Mouse (Mus musculus): ENCODE results near the gene Xxylt1. TPM values are rescaled to one million over a fixed set of nuclear protein-coding genes. Genes with fewer than 3 reads are reported as not detected.

Xxylt1 gene
- polyA plus RNA-seq, 1 experiment from 2014 or later = 14.3 TPM

DNA sequence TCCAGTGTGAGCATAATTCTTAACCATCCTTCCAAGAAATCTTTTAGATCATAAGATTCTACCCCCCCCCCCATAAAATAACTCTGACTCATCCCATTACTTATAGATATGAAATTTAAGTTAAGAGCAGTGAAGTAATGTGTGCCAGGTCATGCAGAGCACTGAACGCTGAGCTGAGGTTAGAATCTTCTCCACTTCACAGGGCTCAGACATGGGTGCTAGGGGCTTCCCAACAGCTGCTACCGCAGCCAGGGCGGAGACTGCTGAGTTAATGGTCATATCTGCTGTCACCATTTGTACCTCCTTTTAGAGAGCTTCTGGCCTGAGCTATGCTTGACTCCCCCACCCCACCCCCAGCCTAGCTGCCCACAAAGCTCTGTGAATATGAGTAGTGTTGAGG, 143.6 kb downstream of the Xxylt1 start:
- no peaks in the 10 kb centered on the region; the same call in 1 of the 2 replicates for H3K4me1 ChIP-seq (replicated peaks; ENCODE audit: control insufficient read depth, insufficient read depth, low read length)
- no peak overlapping the region for H3K4me2 ChIP-seq (replicated peaks; ENCODE audit: low read depth)
- no peak overlapping the region for H3K9ac ChIP-seq (ENCODE audit: low read depth, low read length)
- no peaks in the 10 kb centered on the region for H3K9me3 ChIP-seq (ENCODE audit: control insufficient read depth)
- H3K27ac ChIP-seq (ENCODE audit: low read depth, low read length) = no peak overlapping the region
- no peak overlapping the region for H3K4me3 ChIP-seq (ENCODE audit: low read depth, low read length)
- no peaks in the 10 kb centered on the region for H3K36me3 ChIP-seq (ENCODE audit: control insufficient read depth, insufficient read depth)
- no peaks in the 10 kb centered on the region for H3K27me3 ChIP-seq (replicated peaks; ENCODE audit: control insufficient read depth, insufficient read depth, low read length)
- TF ChIP-seq CTCF (IDR thresholded peaks at IDR 0.05; ENCODE audit: low read depth) = no peak
- 89% methylated on average over 3 of the region's 3 CpGs for WGBS
- ATAC-seq = no peak

- TF ChIP-seq CTCF (IDR thresholded peaks at IDR 0.05; ENCODE audit: low read depth) = no peak
- Histone ChIP-seq H3K4me1 (replicated peaks; ENCODE audit: control insufficient read depth, insufficient read depth, low read length) (no peaks in the 10 kb centered on the region; the same call in 1 of the 2 replicates), H3K27ac (ENCODE audit: low read depth, low read length) (no peak overlapping the region), H3K36me3 (ENCODE audit: control insufficient read depth, insufficient read depth) (no peaks in the 10 kb centered on the region), H3K4me3 (ENCODE audit: low read depth, low read length) (no peak overlapping the region), H3K27me3 (replicated peaks; ENCODE audit: control insufficient read depth, insufficient read depth, low read length) (no peaks in the 10 kb centered on the region), H3K9ac (ENCODE audit: low read depth, low read length) (no peak overlapping the region), H3K4me2 (replicated peaks; ENCODE audit: low read depth) (no peak overlapping the region), H3K9me3 (ENCODE audit: control insufficient read depth) (no peaks in the 10 kb centered on the region)
- ATAC-seq = no peak
- 51% methylated on average over 6 of the region's 6 CpGs for WGBS
Measured at GRCm38 (mm10) chr16:30936471-30936870, 144.8 kb downstream of the Xxylt1 start.

GRCm38 (mm10) chr16:30936012-30936461, 145.2 kb downstream of the Xxylt1 start:
- Histone ChIP-seq H3K27ac (ENCODE audit: low read depth, low read length) (no peak overlapping the region), H3K36me3 (ENCODE audit: control insufficient read depth, insufficient read depth) (no peaks in the 10 kb centered on the region), H3K4me1 (replicated peaks; ENCODE audit: control insufficient read depth, insufficient read depth, low read length) (no peaks in the 10 kb centered on the region; the same call in 1 of the 2 replicates), H3K9me3 (ENCODE audit: control insufficient read depth) (no peaks in the 10 kb centered on the region), H3K27me3 (replicated peaks; ENCODE audit: control insufficient read depth, insufficient read depth, low read length) (no peaks in the 10 kb centered on the region), H3K4me2 (replicated peaks; ENCODE audit: low read depth) (no peak overlapping the region), H3K4me3 (ENCODE audit: low read depth, low read length) (no peak overlapping the region), H3K9ac (ENCODE audit: low read depth, low read length) (no peak overlapping the region)
- WGBS = 86% methylated on average over 7 of the region's 7 CpGs
- ATAC-seq = no peak
- no peak for TF ChIP-seq CTCF (IDR thresholded peaks at IDR 0.05; ENCODE audit: low read depth)

GRCm38 (mm10) chr16:30934967-30935690, 146.1 kb downstream of the Xxylt1 start:
- no peak for ATAC-seq
- Histone ChIP-seq H3K27ac (ENCODE audit: low read depth, low read length) (no peak overlapping the region), H3K36me3 (ENCODE audit: control insufficient read depth, insufficient read depth) (no peaks in the 10 kb centered on the region), H3K4me2 (replicated peaks; ENCODE audit: low read depth) (peak overlapping the region; percentile 27; the same call in 1 of the 2 replicates), H3K27me3 (replicated peaks; ENCODE audit: control insufficient read depth, insufficient read depth, low read length) (no peaks in the 10 kb centered on the region), H3K4me3 (ENCODE audit: low read depth, low read length) (no peak overlapping the region), H3K9me3 (ENCODE audit: control insufficient read depth) (no peaks in the 10 kb centered on the region), H3K4me1 (replicated peaks; ENCODE audit: control insufficient read depth, insufficient read depth, low read length) (no peaks in the 10 kb centered on the region; the same call in 1 of the 2 replicates), H3K9ac (ENCODE audit: low read depth, low read length) (no peak overlapping the region)
- no peak for TF ChIP-seq CTCF (IDR thresholded peaks at IDR 0.05; ENCODE audit: low read depth)
- 31% methylated on average over 15 of the region's 15 CpGs for WGBS

DNA sequence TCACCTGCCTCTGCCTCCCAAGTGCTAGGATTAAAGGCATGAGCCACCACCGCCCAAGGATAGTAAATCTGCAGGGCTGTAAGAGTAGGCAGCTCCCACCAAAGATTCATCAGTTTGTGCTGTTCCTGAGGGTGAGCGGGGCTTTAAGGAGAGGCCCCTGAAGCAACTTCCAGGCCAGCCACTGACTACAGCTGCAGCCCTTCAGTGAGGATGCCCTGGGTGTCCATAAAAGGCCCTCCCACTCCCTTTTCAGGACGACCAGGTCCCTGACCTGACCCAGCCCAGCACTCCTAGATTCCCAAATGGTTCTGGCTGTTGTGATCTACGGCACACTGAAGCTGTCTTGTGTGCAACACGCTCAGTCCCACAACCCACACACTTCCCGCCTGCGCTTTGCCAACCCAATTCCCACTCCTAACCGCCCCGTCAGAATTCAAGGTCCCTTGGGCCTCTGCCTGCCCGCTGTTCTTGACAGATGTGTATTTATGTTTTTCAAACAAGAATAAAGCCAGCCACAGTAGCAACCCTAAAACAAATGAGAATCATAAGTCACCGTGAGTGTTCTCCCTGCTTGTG, 146.9 kb downstream of the Xxylt1 start:
- 74% methylated on average over 11 of the region's 11 CpGs for WGBS
- H3K27ac ChIP-seq (ENCODE audit: low read depth, low read length) = no peak overlapping the region
- H3K27me3 ChIP-seq (replicated peaks; ENCODE audit: control insufficient read depth, insufficient read depth, low read length) = no peaks in the 10 kb centered on the region
- H3K4me3 ChIP-seq (ENCODE audit: low read depth, low read length) = no peak overlapping the region
- H3K4me2 ChIP-seq (replicated peaks; ENCODE audit: low read depth) = no peak overlapping the region
- H3K4me1 ChIP-seq (replicated peaks; ENCODE audit: control insufficient read depth, insufficient read depth, low read length) = no peaks in the 10 kb centered on the region; the same call in 1 of the 2 replicates
- ATAC-seq = no peak
- H3K36me3 ChIP-seq (ENCODE audit: control insufficient read depth, insufficient read depth) = no peaks in the 10 kb centered on the region
- no peaks in the 10 kb centered on the region for H3K9me3 ChIP-seq (ENCODE audit: control insufficient read depth)
- no peak overlapping the region for H3K9ac ChIP-seq (ENCODE audit: low read depth, low read length)
- TF ChIP-seq CTCF (IDR thresholded peaks at IDR 0.05; ENCODE audit: low read depth) = no peak

- Histone ChIP-seq H3K4me3 (ENCODE audit: low read depth, low read length) (no peak overlapping the region), H3K4me1 (replicated peaks; ENCODE audit: control insufficient read depth, insufficient read depth, low read length) (no peaks in the 10 kb centered on the region; the same call in 1 of the 2 replicates), H3K9ac (ENCODE audit: low read depth, low read length) (no peak overlapping the region), H3K36me3 (ENCODE audit: control insufficient read depth, insufficient read depth) (no peaks in the 10 kb centered on the region), H3K27me3 (replicated peaks; ENCODE audit: control insufficient read depth, insufficient read depth, low read length) (no peaks in the 10 kb centered on the region), H3K9me3 (ENCODE audit: control insufficient read depth) (no peaks in the 10 kb centered on the region), H3K4me2 (replicated peaks; ENCODE audit: low read depth) (no peak overlapping the region), H3K27ac (ENCODE audit: low read depth, low read length) (no peak overlapping the region)
- no peak for ATAC-seq
- TF ChIP-seq CTCF (IDR thresholded peaks at IDR 0.05; ENCODE audit: low read depth) = no peak
- WGBS = 84% methylated on average over 8 of the region's 8 CpGs
Measured at GRCm38 (mm10) chr16:30933366-30933765, 147.9 kb downstream of the Xxylt1 start.

Data from intestine, postnatal 0 days (tissue).